Mouse (Mus musculus): ENCODE data around the gene Bzw2. TPM values are rescaled to one million over a fixed set of nuclear protein-coding genes. Genes with fewer than 3 reads are reported as not detected.

Bzw2 gene
- polyA plus RNA-seq, 1 experiment from 2014 or later: 43.4 TPM

DNA sequence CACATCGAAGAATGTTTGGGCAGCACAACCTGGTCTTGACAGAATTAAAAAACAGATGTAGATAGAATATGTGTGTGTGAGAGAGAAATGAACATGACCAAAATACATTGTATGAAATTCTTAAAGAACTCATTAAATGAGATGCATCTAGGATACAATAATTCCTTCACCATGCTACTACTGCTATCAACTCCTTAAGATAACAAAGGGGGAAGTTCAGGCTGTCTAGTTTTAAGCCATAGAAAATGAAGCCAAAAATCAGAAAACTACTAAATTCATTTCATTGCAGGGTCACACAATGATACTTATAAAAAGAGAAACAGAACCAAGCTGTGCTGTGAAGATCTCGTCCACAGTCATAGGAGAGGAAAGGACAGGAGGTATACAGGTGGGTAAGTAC is 25.6 kb downstream of the Bzw2 start:
- Histone ChIP-seq H3K9ac (replicated peaks; ENCODE audit: low read depth) (no peak overlapping the region), H3K4me3 (ENCODE audit: low read depth, low read length) (no peak overlapping the region), H3K36me3 (ENCODE audit: insufficient read depth, low read length) (peaks cover 6% of the 10 kb centered on the region; the same call in 1 of the 2 replicates), H3K4me1 (ENCODE audit: insufficient read depth, low read depth, low read length) (no peaks in the 10 kb centered on the region), H3K27ac (ENCODE audit: low read length) (no peak overlapping the region), H3K4me2 (replicated peaks; ENCODE audit: low read depth, low read length) (no peak overlapping the region), H3K27me3 (replicated peaks; ENCODE audit: insufficient read depth, low read length) (no peaks in the 10 kb centered on the region), H3K9me3 (ENCODE audit: low read length) (no peaks in the 10 kb centered on the region)
- no peak for TF ChIP-seq CTCF (IDR thresholded peaks at IDR 0.05)
- no peak for TF ChIP-seq EP300 (IDR thresholded peaks at IDR 0.05)
- 96% methylated on average over 2 of the region's 2 CpGs for WGBS
- no peak for ATAC-seq
- DNase-seq (ENCODE audit: low spot score): no peak

DNA sequence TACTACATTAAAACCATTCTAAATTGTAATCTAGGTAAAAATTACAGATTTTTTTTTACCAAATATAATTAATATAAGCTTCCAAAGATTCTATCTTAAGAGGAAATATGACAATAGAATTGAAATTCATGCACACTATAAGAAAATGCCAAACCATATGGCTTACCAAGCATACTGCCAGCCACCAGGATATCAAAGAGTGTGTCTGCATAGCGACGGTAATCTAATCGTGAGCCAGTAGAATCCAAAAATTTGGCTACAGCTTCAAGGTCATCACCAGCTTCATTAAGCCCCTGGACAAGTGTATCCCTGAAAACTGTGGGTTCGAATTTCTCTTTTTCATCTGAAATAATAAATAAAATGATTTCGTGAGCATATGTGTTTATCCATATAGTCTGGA is 28.1 kb downstream of the Bzw2 start:
- 91% methylated on average over 5 of the region's 5 CpGs for WGBS
- H3K4me3 ChIP-seq (ENCODE audit: low read depth, low read length): no peak overlapping the region

DNA sequence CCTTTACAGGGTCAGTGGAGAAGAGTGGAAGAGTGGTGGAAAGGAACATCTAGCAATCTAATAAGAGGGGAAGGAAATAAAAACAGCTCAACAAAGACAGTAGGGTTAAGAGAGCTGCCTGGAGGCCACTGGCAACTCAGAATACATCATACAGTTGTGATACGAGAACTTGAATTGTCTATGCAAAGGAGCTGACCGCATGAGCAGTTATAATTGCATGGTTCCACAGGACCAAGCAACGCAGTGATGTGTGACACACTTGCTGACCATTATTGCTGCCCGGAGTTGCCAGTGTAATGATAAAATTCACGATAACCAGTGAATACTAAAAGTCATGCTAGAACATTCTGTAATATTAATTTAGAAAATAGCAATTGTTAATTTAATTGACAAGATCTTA is 31.8 kb downstream of the Bzw2 start:
- no peak for ATAC-seq
- Histone ChIP-seq H3K36me3 (ENCODE audit: insufficient read depth, low read length) (peaks cover 11% of the 10 kb centered on the region; the same call in 1 of the 2 replicates), H3K4me2 (replicated peaks; ENCODE audit: low read depth, low read length) (no peak overlapping the region), H3K9ac (replicated peaks; ENCODE audit: low read depth) (no peak overlapping the region), H3K27me3 (replicated peaks; ENCODE audit: insufficient read depth, low read length) (no peaks in the 10 kb centered on the region), H3K9me3 (ENCODE audit: low read length) (no peaks in the 10 kb centered on the region), H3K4me3 (ENCODE audit: low read depth, low read length) (no peak overlapping the region), H3K4me1 (ENCODE audit: insufficient read depth, low read depth, low read length) (no peaks in the 10 kb centered on the region), H3K27ac (ENCODE audit: low read length) (no peak overlapping the region)
- TF ChIP-seq CTCF (IDR thresholded peaks at IDR 0.05) (no peak), EP300 (IDR thresholded peaks at IDR 0.05) (no peak)
- WGBS: 97% methylated on average over 5 of the region's 5 CpGs
- DNase-seq (ENCODE audit: low spot score): no peak

More for the DNA sequence above, 28.1 kb downstream of the Bzw2 start:
- no peak overlapping the region for H3K9ac ChIP-seq (replicated peaks; ENCODE audit: low read depth)
- H3K4me2 ChIP-seq (replicated peaks; ENCODE audit: low read depth, low read length): no peak overlapping the region
- no peaks in the 10 kb centered on the region for H3K27me3 ChIP-seq (replicated peaks; ENCODE audit: insufficient read depth, low read length)
- H3K36me3 ChIP-seq (ENCODE audit: insufficient read depth, low read length): peaks cover 6% of the 10 kb centered on the region; the same call in 1 of the 2 replicates
- TF ChIP-seq EP300 (IDR thresholded peaks at IDR 0.05): no peak
- TF ChIP-seq CTCF (IDR thresholded peaks at IDR 0.05): no peak
- ATAC-seq (no peak), DNase-seq (ENCODE audit: low spot score) (no peak)
- no peaks in the 10 kb centered on the region for H3K9me3 ChIP-seq (ENCODE audit: low read length)
- H3K27ac ChIP-seq (ENCODE audit: low read length): no peak overlapping the region
- H3K4me1 ChIP-seq (ENCODE audit: insufficient read depth, low read depth, low read length): no peaks in the 10 kb centered on the region

DNA sequence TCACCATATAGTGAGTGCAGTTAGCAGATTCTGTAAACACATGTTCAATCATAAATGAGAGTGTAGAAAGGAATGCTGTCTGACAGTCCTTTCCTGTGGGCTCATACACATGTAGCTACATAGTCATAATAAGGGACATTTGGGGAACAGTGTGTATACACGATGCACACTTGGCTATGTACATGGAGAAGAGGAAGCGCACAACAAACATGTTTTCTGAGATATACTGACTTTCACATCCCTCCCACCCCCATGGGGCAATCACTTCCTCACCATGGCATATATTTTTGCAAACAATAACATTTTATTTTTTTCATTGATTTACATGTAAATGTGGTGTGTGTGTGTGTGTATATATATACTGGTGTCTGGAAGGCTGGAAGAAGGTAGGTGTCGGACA is 38.6 kb downstream of the Bzw2 start:
- Histone ChIP-seq H3K9me3 (ENCODE audit: low read length) (no peaks in the 10 kb centered on the region), H3K4me1 (ENCODE audit: insufficient read depth, low read depth, low read length) (no peaks in the 10 kb centered on the region), H3K27ac (ENCODE audit: low read length) (no peak overlapping the region), H3K4me2 (replicated peaks; ENCODE audit: low read depth, low read length) (no peak overlapping the region), H3K27me3 (replicated peaks; ENCODE audit: insufficient read depth, low read length) (no peaks in the 10 kb centered on the region), H3K4me3 (ENCODE audit: low read depth, low read length) (no peak overlapping the region), H3K9ac (replicated peaks; ENCODE audit: low read depth) (no peak overlapping the region), H3K36me3 (ENCODE audit: insufficient read depth, low read length) (0 out of 2 replicates have a peak, but pooled peaks cover 4% of the 10 kb centered on the region)
- TF ChIP-seq EP300 (IDR thresholded peaks at IDR 0.05): no peak
- no peak for TF ChIP-seq CTCF (IDR thresholded peaks at IDR 0.05)
- no peak for ATAC-seq
- 90% methylated on average over 3 of the region's 3 CpGs for WGBS
- DNase-seq (ENCODE audit: low spot score): no peak

DNA sequence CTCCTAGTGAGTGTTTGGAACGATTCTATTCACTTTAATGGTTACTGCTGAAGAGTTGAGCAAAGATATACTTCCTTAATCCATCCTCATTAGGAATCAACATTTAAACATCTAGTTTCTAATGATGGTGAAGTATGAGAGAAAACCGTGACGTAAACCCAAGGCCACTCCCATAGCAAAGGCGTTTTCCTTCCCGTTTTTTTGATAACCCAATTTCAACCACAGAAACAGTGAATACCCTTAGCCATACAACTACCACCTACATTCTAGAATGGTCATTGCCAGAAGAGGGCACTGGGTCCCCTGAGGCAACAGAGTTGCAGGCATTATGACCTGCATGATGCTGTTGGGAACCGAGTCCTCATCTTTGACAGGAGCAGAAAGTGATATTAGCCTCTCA is 40.7 kb downstream of the Bzw2 start:
- Histone ChIP-seq H3K36me3 (ENCODE audit: insufficient read depth, low read length) (no peaks in the 10 kb centered on the region), H3K9me3 (ENCODE audit: low read length) (no peaks in the 10 kb centered on the region)
- WGBS: 91% methylated on average over 6 of the region's 6 CpGs

DNA sequence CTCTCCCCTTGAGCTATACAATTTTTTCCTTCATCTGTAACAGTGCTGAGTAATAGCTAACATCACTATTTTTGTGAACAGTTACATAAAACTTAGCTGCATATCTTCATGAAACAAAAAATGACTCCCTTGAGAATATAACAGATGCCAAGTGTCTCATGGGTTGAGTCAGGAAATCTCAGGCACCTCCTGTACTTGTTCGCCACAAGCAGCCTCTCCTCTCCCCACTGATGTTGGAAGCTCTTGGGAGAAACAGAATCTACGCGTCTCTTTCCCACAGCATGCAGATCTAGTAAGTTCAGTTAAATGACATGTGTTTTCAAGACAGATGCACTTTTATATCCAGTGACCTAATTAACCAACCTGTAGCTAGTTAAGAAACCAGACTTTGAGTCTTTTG is 45.8 kb downstream of the Bzw2 start:
- ATAC-seq (no peak), DNase-seq (ENCODE audit: low spot score) (no peak)
- H3K9ac ChIP-seq (replicated peaks; ENCODE audit: low read depth): no peak overlapping the region
- H3K4me3 ChIP-seq (ENCODE audit: low read depth, low read length): no peak overlapping the region
- H3K4me1 ChIP-seq (ENCODE audit: insufficient read depth, low read depth, low read length): no peaks in the 10 kb centered on the region
- H3K4me2 ChIP-seq (replicated peaks; ENCODE audit: low read depth, low read length): no peak overlapping the region
- no peaks in the 10 kb centered on the region for H3K27me3 ChIP-seq (replicated peaks; ENCODE audit: insufficient read depth, low read length)
- H3K36me3 ChIP-seq (ENCODE audit: insufficient read depth, low read length): 0 out of 2 replicates have a peak, but pooled peaks cover 6% of the 10 kb centered on the region
- 90% methylated on average over 3 of the region's 3 CpGs for WGBS
- TF ChIP-seq EP300 (IDR thresholded peaks at IDR 0.05): no peak
- TF ChIP-seq CTCF (IDR thresholded peaks at IDR 0.05): no peak
- H3K27ac ChIP-seq (ENCODE audit: low read length): no peak overlapping the region
- no peaks in the 10 kb centered on the region for H3K9me3 ChIP-seq (ENCODE audit: low read length)

More for the DNA sequence above, 40.7 kb downstream of the Bzw2 start:
- Histone ChIP-seq H3K27ac (ENCODE audit: low read length) (no peak overlapping the region), H3K4me3 (ENCODE audit: low read depth, low read length) (no peak overlapping the region), H3K27me3 (replicated peaks; ENCODE audit: insufficient read depth, low read length) (no peaks in the 10 kb centered on the region), H3K4me1 (ENCODE audit: insufficient read depth, low read depth, low read length) (no peaks in the 10 kb centered on the region), H3K9ac (replicated peaks; ENCODE audit: low read depth) (no peak overlapping the region), H3K4me2 (replicated peaks; ENCODE audit: low read depth, low read length) (no peak overlapping the region)
- DNase-seq (ENCODE audit: low spot score): no peak
- ATAC-seq: no peak
- TF ChIP-seq CTCF (IDR thresholded peaks at IDR 0.05) (no peak), EP300 (IDR thresholded peaks at IDR 0.05) (no peak)

DNA sequence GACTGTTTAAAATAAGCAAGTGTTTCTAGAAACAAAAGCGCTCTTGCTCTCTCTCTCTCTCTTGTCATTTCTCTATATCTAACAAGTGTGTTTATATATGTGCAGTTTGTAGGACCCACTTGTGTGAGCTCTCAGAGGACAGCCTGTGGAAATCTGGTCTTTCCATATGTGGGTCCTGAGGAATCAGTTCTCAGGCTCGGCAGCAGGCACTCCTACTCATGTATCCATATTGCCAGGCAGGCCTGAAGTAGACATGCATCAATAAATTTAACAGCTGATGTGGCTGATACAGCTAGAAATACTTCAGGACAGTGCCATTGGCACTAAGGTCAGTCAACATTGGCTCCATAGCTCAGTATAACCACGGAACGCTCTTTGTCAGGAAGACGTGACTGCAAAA is 46.8 kb downstream of the Bzw2 start:
- DNase-seq (ENCODE audit: low spot score): no peak
- WGBS: 87% methylated on average over 5 of the region's 5 CpGs
- Histone ChIP-seq H3K4me2 (replicated peaks; ENCODE audit: low read depth, low read length) (no peak overlapping the region), H3K27ac (ENCODE audit: low read length) (no peak overlapping the region), H3K27me3 (replicated peaks; ENCODE audit: insufficient read depth, low read length) (no peaks in the 10 kb centered on the region), H3K9ac (replicated peaks; ENCODE audit: low read depth) (no peak overlapping the region), H3K36me3 (ENCODE audit: insufficient read depth, low read length) (0 out of 2 replicates have a peak, but pooled peaks cover 6% of the 10 kb centered on the region), H3K9me3 (ENCODE audit: low read length) (no peaks in the 10 kb centered on the region), H3K4me1 (ENCODE audit: insufficient read depth, low read depth, low read length) (no peaks in the 10 kb centered on the region), H3K4me3 (ENCODE audit: low read depth, low read length) (no peak overlapping the region)
- TF ChIP-seq EP300 (IDR thresholded peaks at IDR 0.05) (no peak), CTCF (IDR thresholded peaks at IDR 0.05) (no peak)
- ATAC-seq: no peak
